Mouse (Mus musculus) ES-E14 (cell line): ENCODE results near the gene Nme9.

Source experiments
- CHD2 ChIP-seq: IDR thresholded peaks from 2 replicates; pipeline ENCODE4 v1.6.1; 2014; ENCODE audit warnings: mild to moderate bottlenecking, low read depth, low read length, inconsistent platforms
- MAFK ChIP-seq: IDR thresholded peaks from 2 replicates; pipeline ENCODE4 v1.6.1; 2014; ENCODE audit warnings: mild to moderate bottlenecking, low read depth, low read length, inconsistent platforms; ENCODE audit not compliant: insufficient read depth
- ZNF384 ChIP-seq: IDR thresholded peaks from 2 replicates; pipeline ENCODE4 v1.6.1; 2012; ENCODE audit warnings: low read depth, low read length, inconsistent platforms

DNA sequence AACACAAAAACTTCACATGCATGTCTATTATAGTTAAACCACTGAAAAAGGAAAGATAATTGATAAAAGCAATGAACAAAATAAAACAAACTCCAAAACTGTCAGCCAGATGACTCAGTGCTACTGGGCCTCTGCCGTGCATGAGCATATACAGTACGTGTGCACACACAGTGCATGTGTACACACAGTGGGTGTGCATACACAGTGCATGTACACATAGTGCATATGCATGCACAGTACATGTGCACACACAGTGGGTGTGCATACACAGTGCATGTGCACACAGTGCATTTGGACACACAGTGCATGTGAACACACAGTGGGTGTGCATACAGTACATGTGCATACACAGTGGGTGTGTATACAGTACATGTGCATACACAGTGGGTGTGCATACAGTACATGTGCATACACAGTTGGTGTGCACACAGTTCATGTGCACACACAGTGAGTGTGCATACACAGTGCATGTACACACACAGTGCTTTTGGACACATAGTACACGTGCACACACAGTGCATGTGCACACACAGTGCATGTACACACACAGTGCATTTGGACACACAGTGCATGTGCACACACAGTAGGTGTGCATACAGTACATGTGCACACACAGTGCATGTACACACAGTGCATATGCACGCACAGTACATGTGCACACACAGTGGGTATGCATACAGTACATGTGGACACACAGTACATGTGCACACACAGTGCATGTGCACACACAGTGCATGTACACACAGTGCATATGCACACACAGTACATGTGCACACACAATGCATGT, 9.4 kb upstream of the Nme9 start:
- TF ChIP-seq CHD2 = no peak
- TF ChIP-seq MAFK = no peak
- no peak for TF ChIP-seq ZNF384
